Mouse (Mus musculus) ES-E14 (cell line): ENCODE data around the gene Ptprj. TPM values are rescaled to one million over a fixed set of nuclear protein-coding genes. Genes with fewer than 3 reads are reported as not detected.

Source experiments
- DNase-seq: peaks from one replicate; pipeline ENCODE4 v3.0.0-alpha.2; 2013; ENCODE audit warnings: low read depth, low spot score
- H3K27ac ChIP-seq: 2 replicates; pipeline ENCODE4 v1.5.1; 2012; ENCODE audit warnings: low read depth, mild to moderate bottlenecking, low read length, moderate library complexity, mixed read lengths; ENCODE audit not compliant: poor library complexity, insufficient read depth, severe bottlenecking
- H3K36me3 ChIP-seq: 2 replicates; pipeline ENCODE4 v1.6.1; 2012; ENCODE audit warnings: mild to moderate bottlenecking, low read length, moderate library complexity, mixed read lengths; ENCODE audit not compliant: control insufficient read depth, poor library complexity, insufficient read depth, severe bottlenecking
- H3K4me1 ChIP-seq, 2 experiments: fragments of 150-350 bp in 1 of 2; sonication (generic) in 1 of 2; 2 replicates each; pipeline ENCODE4 v1.6.1; 2012; ENCODE audit warnings: low read length in 2 of 2, mild to moderate bottlenecking in 1 of 2, mixed read lengths in 1 of 2; ENCODE audit not compliant: control insufficient read depth in 2 of 2, insufficient read depth in 2 of 2, poor library complexity in 1 of 2
- H3K4me3 ChIP-seq, 2 experiments: fragments of 150-350 bp in 1 of 2; sonication (generic) in 1 of 2; 2 replicates each; pipeline ENCODE4 v1.5.1; 2012; ENCODE audit warnings: low read length in 2 of 2, low read depth in 1 of 2, mild to moderate bottlenecking in 1 of 2, mixed read lengths in 1 of 2; ENCODE audit not compliant: insufficient read depth in 1 of 2, poor library complexity in 1 of 2, severe bottlenecking in 1 of 2
- H3K9ac ChIP-seq: 2 replicates; pipeline ENCODE4 v1.6.1; 2012; ENCODE audit warnings: low read depth, mild to moderate bottlenecking, low read length, mixed read lengths; ENCODE audit not compliant: poor library complexity, insufficient read depth, severe bottlenecking
- H3K9me3 ChIP-seq: fragments of 150-350 bp; sonication (generic); 2 replicates; pipeline ENCODE4 v1.6.1; 2012; ENCODE audit warnings: low read depth, mild to moderate bottlenecking, low read length; ENCODE audit not compliant: control insufficient read depth, insufficient read depth
- CHD2 ChIP-seq: IDR thresholded peaks from 2 replicates; pipeline ENCODE4 v1.6.1; 2014; ENCODE audit warnings: mild to moderate bottlenecking, low read depth, low read length, inconsistent platforms
- HCFC1 ChIP-seq: IDR thresholded peaks from 2 replicates; pipeline ENCODE4 v1.6.1; 2012; ENCODE audit warnings: low read length, inconsistent platforms, borderline replicate concordance; ENCODE audit not compliant: insufficient read depth
- MAFK ChIP-seq: IDR thresholded peaks from 2 replicates; pipeline ENCODE4 v1.6.1; 2014; ENCODE audit warnings: mild to moderate bottlenecking, low read depth, low read length, inconsistent platforms; ENCODE audit not compliant: insufficient read depth
- ZC3H11A ChIP-seq: IDR thresholded peaks from 2 replicates; pipeline ENCODE4 v1.6.1; 2012; ENCODE audit warnings: low read depth, mild to moderate bottlenecking, inconsistent platforms, low read length, borderline replicate concordance
- ZNF384 ChIP-seq: IDR thresholded peaks from 2 replicates; pipeline ENCODE4 v1.6.1; 2012; ENCODE audit warnings: low read depth, low read length, inconsistent platforms
- in situ Hi-C, 2 experiments: fragments of 600-800 bp; cut with MboI; formaldehyde crosslinking; loops; one replicate each; pipeline ENCODE4 v1.15.1; 2025; ENCODE audit warnings: low sequenced_read_pairs in 2 of 2, inconsistent platforms in 1 of 2; ENCODE audit not compliant: unreplicated experiment in 2 of 2
- total RNA-seq: library from RNA; depleted of rRNA; stranded (reverse); fragments of 300-350 nt; gene quantifications from 2 replicates; pipeline ENCODE4 v1.2.3, GENCODE M21; 2012

Gene Ptprj
- total RNA-seq, 1 experiment: 10.7 TPM

- no peak for DNase-seq
- H3K36me3 ChIP-seq: no peaks in the 10 kb centered on the region
- no peak overlapping the region for H3K9ac ChIP-seq
- peaks cover 0 to 3% of the 10 kb centered on the region in 2 experiments; a peak in 1 of 4 replicates for H3K4me1 ChIP-seq
- H3K27ac ChIP-seq: no peak overlapping the region
- H3K4me3 ChIP-seq: no peak overlapping the region
- no peaks in the 10 kb centered on the region for H3K9me3 ChIP-seq
- in situ Hi-C loops: no loop called here
- TF ChIP-seq MAFK (no peak), ZNF384 (no peak), ZC3H11A (no peak), CHD2 (no peak), HCFC1 (no peak)
Measured at GRCm38 (mm10) chr2:90624339-90624738, 43.9 kb upstream of the Ptprj start.

DNA sequence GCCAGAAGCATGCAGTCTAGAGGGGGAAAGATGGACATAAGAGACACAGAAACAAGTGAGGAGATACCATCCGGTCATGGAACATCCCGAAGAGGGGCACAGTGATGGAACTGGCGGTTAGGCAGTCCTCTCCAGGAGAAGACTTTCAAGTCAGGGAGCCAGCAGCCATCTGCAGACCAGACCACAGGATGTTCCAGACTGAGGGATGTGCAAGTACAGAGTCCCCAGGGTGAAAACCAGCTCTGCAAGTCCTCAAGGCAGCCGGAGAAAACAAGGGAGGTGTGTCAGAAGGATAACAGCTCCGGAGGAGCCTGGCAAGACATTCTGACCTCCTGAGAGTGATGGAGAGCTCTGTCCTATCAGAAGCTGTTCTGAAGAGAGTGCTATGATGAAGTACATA, 40.4 kb upstream of the Ptprj start:
- Histone ChIP-seq H3K9ac (no peak overlapping the region), H3K36me3 (no peaks in the 10 kb centered on the region), H3K4me1 (peaks cover 0 to 3% of the 10 kb centered on the region in 2 experiments; a peak in 1 of 4 replicates), H3K4me3 (no peak overlapping the region), H3K27ac (no peak overlapping the region), H3K9me3 (no peaks in the 10 kb centered on the region)
- no peak for DNase-seq
- TF ChIP-seq ZC3H11A: no peak
- no peak for TF ChIP-seq CHD2
- no peak for TF ChIP-seq ZNF384
- no peak for TF ChIP-seq MAFK
- no peak for TF ChIP-seq HCFC1
- in situ Hi-C loops: no loop called here

DNA sequence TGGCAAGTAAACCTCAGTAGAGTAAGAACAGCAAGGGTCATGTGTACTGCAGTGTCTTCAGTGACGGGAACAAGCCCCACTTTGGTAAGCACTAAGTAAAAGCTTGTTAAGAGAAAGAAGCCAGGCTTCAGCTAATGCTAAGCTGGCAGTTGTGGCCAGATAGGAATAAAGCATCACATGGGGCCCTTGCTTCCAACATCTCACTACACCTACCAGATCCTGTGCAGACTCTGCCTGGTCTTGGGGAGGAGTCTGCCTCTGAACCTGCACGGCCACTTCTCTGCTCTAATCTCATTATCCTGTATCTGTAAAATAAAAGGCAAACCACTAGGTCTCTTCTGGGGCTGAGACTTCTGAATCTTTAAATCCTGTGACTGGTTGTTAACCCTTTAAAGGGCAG, 39.2 kb upstream of the Ptprj start:
- DNase-seq: no peak
- Histone ChIP-seq H3K4me3 (no peak overlapping the region), H3K36me3 (no peaks in the 10 kb centered on the region), H3K9me3 (no peaks in the 10 kb centered on the region), H3K27ac (no peak overlapping the region), H3K9ac (no peak overlapping the region), H3K4me1 (peaks cover 0 to 5% of the 10 kb centered on the region in 2 experiments; a peak in 1 of 4 replicates)
- TF ChIP-seq CHD2 (no peak), ZNF384 (no peak), MAFK (no peak), HCFC1 (no peak), ZC3H11A (no peak)
- in situ Hi-C loops: no loop called here

- no peak overlapping the region for H3K9ac ChIP-seq
- in situ Hi-C loops: no loop called here
- H3K4me1 ChIP-seq: peaks cover 7 to 9% of the 10 kb centered on the region in 2 experiments; a peak in 2 of 4 replicates
- H3K9me3 ChIP-seq: no peaks in the 10 kb centered on the region
- no peak overlapping the region for H3K27ac ChIP-seq
- no peaks in the 10 kb centered on the region for H3K36me3 ChIP-seq
- no peak for TF ChIP-seq ZC3H11A
- no peak for TF ChIP-seq MAFK
- TF ChIP-seq ZNF384: no peak
- no peak for TF ChIP-seq HCFC1
- no peak for TF ChIP-seq CHD2
- H3K4me3 ChIP-seq: no peak overlapping the region
- DNase-seq: no peak
Measured at GRCm38 (mm10) chr2:90614651-90615171, 34.3 kb upstream of the Ptprj start.

DNA sequence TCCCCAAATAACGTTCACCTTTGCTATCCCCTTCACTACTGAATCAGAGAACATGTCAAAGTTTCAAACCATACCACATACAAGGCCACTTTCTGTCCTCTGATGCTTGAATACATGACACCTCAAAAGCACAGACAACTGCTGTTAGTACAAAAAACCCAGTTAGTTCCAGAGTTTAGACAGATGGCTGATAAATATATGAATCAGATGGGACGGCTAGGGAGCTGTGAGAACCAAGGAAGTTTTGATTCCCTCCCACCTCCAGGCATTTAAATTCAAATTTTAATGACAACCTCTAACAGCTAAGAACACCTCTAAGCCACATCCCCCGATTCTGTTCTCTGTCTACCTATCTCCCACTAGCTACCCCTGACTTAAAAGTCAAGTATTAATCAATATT, 33.1 kb upstream of the Ptprj start:
- DNase-seq: no peak
- Histone ChIP-seq H3K27ac (no peak overlapping the region), H3K9ac (no peak overlapping the region), H3K9me3 (no peaks in the 10 kb centered on the region), H3K4me3 (no peak overlapping the region), H3K4me1 (peaks cover 7% of the 10 kb centered on the region in 2 experiments; a peak in 2 of 4 replicates), H3K36me3 (no peaks in the 10 kb centered on the region)
- TF ChIP-seq CHD2 (no peak), HCFC1 (no peak), ZNF384 (no peak), MAFK (no peak), ZC3H11A (no peak)
- in situ Hi-C loops: no loop called here
